Comparison of ENCODE assay signal across 24 mouse cellular contexts in the genomic region with DNA sequence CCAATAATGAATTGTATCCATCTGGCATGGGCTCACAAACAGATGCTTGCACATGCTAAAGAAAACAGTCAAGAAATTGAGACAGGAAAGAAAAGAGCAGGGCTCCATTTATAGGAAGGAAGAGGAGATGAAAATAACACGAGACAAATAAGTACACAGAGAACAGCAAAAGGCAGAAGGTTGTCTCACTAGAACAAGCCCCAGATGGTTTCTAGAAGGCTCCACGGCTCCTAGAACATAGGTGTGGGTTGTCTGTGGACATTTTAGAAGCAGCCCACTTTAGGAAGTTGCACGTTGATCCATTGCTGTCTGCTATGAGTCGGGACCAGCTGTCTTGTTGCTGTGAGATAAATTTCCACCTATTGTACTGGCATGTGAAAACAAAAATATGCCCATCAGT. TPM values are rescaled to one million over a fixed set of nuclear protein-coding genes. Genes with fewer than 3 reads are reported as not detected.
DNase-seq lines count a peak whose midpoint lies in the region.
"Had no signal": no experiment of that assay in that cellular context is flagged by ENCODE, and none has a peak within 500 bp of the region (broad histone marks: within the 10 kb centered on the region; RNA-seq: fewer than 3 reads in every experiment).

No protein-coding gene starts in this region.

- peak; percentile 24 to 53 for DNase-seq in frontal cortex, postnatal 36 days (ENCODE audit: low spot score in 2 of 2)
- DNase-seq in frontal cortex, postnatal 25 days (ENCODE audit: low spot score in 2 of 2) = no peak
- DNase-seq in left cerebral cortex, adult 11 months (ENCODE audit: low spot score) = peak; percentile 11
- no peak for DNase-seq in left cerebral cortex, postnatal 4 days
- peak; percentile 27 to 43 for DNase-seq in left cerebral cortex, adult 9 months (ENCODE audit: low spot score in 2 of 2)
- DNase-seq in right cerebral cortex, postnatal 10 days (ENCODE audit: low spot score in 2 of 2) = peak; percentile 24 to 37
- no peak for DNase-seq in heart, adult 8-10 months (ENCODE audit: low spot score)
- DNase-seq in lung, postnatal 25 days (ENCODE audit: low spot score) = no peak
- DNase-seq: adrenal gland, postnatal 14 days; cerebellum, adult 11-12 months; cerebellum, adult 9-11 months; gastrocnemius, adult 2 months; heart, adult 2 months; heart, postnatal 14 days; kidney, adult 18-20 months; kidney, postnatal 25 days; lung, embryonic 14.5 days; lung, postnatal 14 days; thymus, postnatal 4 days had no signal

- intact Hi-C loops in left cerebral cortex, postnatal 4 days (cut with DNase I) = no loop called here

RNA-seq across cellular contexts. Expression of a gene that starts 37.2 kb away (rescaled TPM):
- total RNA-seq in left cerebral cortex, postnatal 4 days (2021) = under 1 TPM; 0.68 to 0.72 TPM
- total RNA-seq in heart, adult 8-10 months (2022) = under 1 TPM; 0.27 to 0.49 (median 0.34) TPM
- total RNA-seq: common myeloid progenitor, adult 5-6 weeks; liver, adult 2 months; megakaryocyte progenitor cell, adult 5-6 weeks; MEL; neutrophil, adult 5-6 weeks had no signal

Comparison
In these comparisons a context has a peak if more than half of its experiments do, and no peak if none do; other contexts are left out.
1. DNase-seq: peak in frontal cortex, postnatal 36 days (2 of 2), left cerebral cortex, adult 11 months (single experiment), left cerebral cortex, adult 9 months (2 of 2) and right cerebral cortex, postnatal 10 days (2 of 2); none in frontal cortex, postnatal 25 days (0 of 2), left cerebral cortex, postnatal 4 days (single experiment), heart, adult 8-10 months (single experiment) and lung, postnatal 25 days (single experiment).